Mouse (Mus musculus) CD4-positive, CD25-positive, alpha-beta regulatory T cell, adult 4 months (primary cell): Measurements from ENCODE around the gene Taok3. TPM values are rescaled to one million over a fixed set of nuclear protein-coding genes. Genes with fewer than 3 reads are reported as not detected.
A peak's percentile ranks its signal among the peaks of the same experiment; 100 is the strongest.

ENCODE experiments used
- ATAC-seq: one replicate; pipeline ENCODE4 v1.8.0; 2017
- polyA plus RNA-seq, 2 experiments: library from polyadenylated mRNA; unstranded; fragments of 100-300 nt; shearing (Covaris generic); gene quantifications; one replicate each; pipeline ENCODE4 v1.2.1; 2017

The Taok3 gene
- polyA plus RNA-seq, 2 experiments from 2014 or later: 125 to 142 TPM

- no peak for ATAC-seq
Measured at GRCm38 (mm10) chr5:117147187-117148095, 27.5 kb downstream of the Taok3 start.

DNA sequence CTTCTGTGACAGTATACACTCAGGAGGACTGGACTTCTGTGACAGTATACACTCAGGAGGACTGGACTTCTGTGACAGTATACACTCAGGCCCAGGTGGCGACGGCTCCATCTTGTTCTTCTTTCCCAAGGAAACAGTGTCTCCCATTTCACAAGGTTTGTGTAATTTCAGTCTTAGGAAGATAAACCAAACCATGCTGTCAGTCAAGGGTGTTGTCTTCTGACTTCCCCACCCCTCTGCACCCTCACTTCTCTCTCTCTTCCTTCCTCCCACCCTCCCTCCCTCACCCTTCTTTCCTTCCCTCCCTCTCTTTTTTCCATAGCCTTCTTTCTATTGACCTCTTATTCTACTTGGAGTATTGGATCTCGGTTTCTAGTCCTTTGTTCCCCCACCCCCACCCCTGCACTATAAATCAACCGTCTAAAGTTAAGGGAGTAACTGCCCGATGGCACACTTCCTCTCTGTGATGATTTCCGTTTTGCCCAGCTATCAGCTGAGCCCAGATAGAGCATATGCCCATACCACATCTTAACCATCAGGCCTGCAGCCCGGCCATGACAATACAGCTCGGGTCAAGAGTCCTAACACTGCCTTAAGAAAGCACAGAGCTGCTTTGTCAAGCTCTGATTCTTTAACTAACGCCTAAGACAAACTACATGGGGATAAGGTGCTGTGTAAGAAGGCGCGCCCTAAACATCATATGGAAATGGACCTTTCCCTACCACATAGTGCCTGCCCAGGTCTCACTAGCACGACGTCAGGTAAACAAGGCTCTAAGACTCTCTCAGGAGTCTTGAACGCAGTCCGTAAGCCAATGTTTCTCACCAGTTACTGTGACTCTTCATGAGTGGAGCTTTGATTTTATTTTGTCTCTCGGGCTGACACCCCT lies 29.4 kb downstream of the Taok3 start:
- peak; percentile 49 for ATAC-seq

GRCm38 (mm10) chr5:117150068-117150467 lies 30.1 kb downstream of the Taok3 start:
- ATAC-seq: no peak

- no peak for ATAC-seq
Measured at GRCm38 (mm10) chr5:117152944-117153343, 33.0 kb downstream of the Taok3 start.

- no peak for ATAC-seq
Measured at GRCm38 (mm10) chr5:117153527-117154091, 33.7 kb downstream of the Taok3 start.

DNA sequence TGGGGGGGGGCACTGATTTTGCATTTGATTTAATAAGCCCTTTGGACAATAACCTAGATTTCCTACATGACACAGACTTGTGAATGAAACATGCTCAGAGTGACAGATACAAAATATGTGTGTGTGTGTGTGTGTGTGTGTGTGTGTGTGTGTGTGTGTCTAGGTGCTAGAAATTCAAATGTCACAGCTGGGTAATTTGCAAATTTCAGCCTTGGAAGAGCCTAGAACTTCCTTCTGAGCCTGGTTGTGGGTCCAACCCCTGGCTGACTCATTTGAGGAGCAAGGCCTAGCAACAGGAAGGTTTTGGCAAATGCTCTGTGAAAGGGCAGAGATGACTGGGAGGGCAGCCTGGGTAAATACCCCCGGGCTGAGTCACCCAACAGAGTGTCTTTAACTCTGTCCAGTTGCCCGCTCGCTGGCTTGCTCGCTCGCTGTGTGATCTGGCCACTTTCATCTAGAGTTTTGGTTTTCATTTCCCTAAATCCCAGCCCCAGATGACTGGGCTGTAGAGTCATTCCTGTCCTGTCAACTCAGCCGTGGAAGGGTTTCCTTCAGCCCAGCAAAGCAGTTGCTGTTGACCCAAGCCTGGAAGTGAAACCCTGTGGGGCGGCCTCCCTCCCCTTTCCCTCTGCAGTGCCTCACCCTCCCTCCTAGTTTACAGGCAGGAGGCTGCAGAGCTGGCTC lies 38.5 kb downstream of the Taok3 start:
- ATAC-seq: no peak

GRCm38 (mm10) chr5:117159326-117159725 lies 39.4 kb downstream of the Taok3 start:
- no peak for ATAC-seq

GRCm38 (mm10) chr5:117159805-117160291 lies 39.9 kb downstream of the Taok3 start:
- ATAC-seq: no peak

DNA sequence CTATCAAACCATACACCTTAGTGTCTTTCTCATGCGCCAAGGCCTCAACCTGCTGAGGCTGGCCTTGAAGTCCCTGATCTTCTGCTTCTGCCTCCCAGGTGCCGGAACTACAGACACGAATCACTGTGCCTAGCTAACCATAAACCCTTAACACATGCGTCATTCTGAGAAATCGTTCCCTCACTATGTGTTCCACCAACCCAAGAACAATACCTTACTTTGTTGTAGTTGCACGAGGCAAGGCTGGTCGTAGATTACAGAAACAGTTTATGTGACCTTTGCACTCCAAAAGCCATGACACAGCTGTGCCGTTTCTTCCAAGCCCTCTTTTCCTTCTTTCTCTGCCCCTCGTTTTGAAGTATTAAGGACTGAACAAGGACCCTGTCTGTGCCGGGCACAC lies 40.6 kb downstream of the Taok3 start:
- ATAC-seq: no peak

- ATAC-seq: no peak
Measured at GRCm38 (mm10) chr5:117163790-117164189, 43.9 kb downstream of the Taok3 start.

GRCm38 (mm10) chr5:117164516-117164915 lies 44.6 kb downstream of the Taok3 start:
- no peak for ATAC-seq

- no peak for ATAC-seq
Measured at GRCm38 (mm10) chr5:117164923-117165322, 45.0 kb downstream of the Taok3 start.

- ATAC-seq: no peak
Measured at GRCm38 (mm10) chr5:117165946-117166345, 46.0 kb downstream of the Taok3 start.

DNA sequence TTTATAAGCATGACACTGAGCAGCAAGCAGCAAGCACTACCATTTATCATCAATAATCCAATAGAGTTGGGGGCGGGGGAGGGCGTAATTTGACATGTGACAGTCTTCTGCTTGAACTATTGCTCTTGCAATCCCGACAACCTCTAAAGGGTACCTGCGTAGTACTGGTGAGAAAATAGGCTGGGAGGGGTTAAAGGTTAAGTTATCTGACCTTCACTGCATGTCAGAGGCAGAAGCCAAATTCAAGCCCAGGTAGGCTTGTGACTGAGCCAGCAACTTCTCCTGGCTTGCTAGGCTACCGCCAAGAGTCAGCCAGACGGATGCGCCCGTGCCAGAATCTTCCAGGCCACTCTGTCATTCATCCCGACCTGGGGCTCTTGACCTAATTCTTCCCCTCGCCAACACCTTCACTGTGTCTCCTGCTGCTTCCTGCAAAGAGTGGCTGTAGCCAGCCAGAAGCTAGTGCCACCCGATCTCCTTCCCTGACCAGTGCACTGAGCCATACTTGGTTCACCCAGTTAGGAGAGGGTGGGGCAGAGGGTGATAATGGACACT lies 47.0 kb downstream of the Taok3 start:
- ATAC-seq: no peak

DNA sequence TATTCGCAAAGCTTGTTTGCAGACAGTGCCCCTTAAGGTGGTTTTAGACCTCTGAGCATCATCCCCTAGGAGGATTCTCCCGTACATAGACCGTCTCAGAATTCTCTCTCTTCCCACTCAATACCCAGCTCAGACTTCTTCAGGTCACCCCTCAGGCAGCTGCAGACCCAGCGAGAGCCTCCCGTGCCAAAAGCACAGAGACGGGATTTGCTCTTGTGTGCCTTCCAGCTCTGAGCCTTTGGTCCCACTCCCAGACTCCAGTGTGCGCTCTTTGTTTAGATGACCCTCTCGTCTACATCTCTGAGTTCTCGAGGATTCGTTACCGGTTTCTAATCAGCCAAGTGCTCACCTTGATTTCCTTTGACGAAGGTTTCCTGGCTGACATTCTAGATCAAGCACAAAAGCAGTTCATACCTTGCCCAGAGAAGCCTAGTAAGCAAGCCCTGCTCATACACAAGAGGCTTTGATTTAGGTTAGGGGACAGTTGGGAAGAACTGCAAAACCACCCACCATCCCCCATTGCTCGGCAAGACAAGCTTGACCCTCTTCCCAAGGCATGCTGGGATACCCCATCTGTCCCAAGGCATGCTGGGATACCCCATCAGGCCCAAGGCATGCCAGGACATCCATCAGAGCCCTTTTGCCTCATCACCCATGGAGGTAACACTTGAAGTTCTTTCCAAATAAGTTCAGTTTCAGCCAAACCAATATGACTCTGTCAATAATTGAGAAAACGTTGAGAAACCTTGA lies 48.6 kb downstream of the Taok3 start:
- ATAC-seq: no peak

GRCm38 (mm10) chr5:117174057-117174456 lies 54.1 kb downstream of the Taok3 start:
- ATAC-seq: no peak

DNA sequence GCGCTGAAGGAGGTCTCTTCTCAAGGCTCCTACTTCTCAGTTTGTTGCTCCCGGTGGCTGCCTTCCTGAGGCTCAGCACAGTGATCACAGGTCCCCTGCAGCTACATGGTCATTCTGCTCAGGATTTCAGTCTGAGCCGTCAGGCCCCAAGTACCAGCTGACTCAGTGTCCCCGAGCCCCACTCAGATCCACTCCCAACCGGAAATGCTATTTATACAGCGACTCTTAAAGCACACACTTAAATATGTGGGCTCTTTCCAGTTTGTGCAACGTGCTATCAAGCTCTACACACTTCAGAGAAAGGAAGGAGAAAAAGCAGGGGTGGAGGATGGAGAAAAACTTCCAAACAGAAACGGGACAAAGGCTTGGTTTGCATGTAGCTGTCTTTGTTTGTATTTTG lies 56.0 kb downstream of the Taok3 start:
- ATAC-seq: no peak

DNA sequence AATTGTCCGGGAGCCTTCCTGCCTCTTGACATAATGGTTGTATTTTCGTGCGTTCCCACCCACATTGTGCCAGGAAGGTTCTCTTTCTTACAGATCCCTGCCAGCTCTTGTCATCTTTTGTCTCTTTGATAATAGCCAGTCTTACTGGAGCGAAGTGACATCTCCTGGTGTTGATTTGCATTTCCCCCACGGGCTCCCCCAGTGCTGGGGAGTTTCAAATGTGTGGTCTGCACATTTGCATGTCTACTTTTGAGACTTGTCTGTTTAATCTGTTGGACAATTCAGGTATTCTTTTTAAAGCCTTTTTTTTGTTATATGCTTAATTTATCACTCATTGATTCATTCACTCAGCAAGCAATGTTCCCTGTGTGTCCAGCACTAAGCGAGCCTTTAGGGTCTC lies 58.1 kb downstream of the Taok3 start:
- ATAC-seq: no peak

GRCm38 (mm10) chr5:117178486-117178885 lies 58.6 kb downstream of the Taok3 start:
- no peak for ATAC-seq

DNA sequence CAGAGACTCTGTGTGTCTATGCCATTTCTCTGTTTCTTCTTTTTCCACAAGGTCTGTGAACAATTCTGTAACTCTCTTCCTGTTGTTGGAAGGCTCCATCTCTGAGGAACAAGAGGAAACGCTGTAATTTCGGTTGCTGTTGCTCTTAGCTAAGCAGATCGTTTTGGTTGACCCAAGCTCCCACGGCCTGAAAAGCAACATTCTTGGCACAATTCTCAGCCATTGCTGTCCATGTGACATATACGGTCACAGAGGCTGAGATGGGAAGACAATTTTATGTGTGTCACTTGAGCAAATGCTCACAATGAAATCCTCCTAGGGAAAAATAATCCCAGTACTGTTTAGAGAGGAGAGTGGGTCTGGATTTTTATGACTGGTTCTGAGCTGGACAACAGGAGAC lies 62.0 kb downstream of the Taok3 start:
- no peak for ATAC-seq

- ATAC-seq: no peak
Measured at GRCm38 (mm10) chr5:117182411-117182810, 62.5 kb downstream of the Taok3 start.
